Mouse (Mus musculus) lung, embryonic 16.5 days (tissue): ENCODE results near the gene C1qtnf12. TPM values are rescaled to one million over a fixed set of nuclear protein-coding genes. Genes with fewer than 3 reads are reported as not detected.

ENCODE experiments used
- ATAC-seq: fragments of 200-750 bp; cut with Nextera tagmentation; 2 replicates; pipeline ENCODE4 v1.8.0; 2017; ENCODE audit warnings: low read depth, mild to moderate bottlenecking, moderate library complexity
- H3K27ac ChIP-seq: fragments of 300-500 bp; sonication (generic); 2 replicates; pipeline ENCODE4 v1.5.1; 2014; ENCODE audit warnings: mild to moderate bottlenecking, control low read depth, low read length
- H3K27me3 ChIP-seq: fragments of 300-500 bp; sonication (generic); 2 replicates; pipeline ENCODE4 v1.6.1; 2014; ENCODE audit warnings: low read depth, low read length, mixed read lengths; ENCODE audit not compliant: control insufficient read depth, insufficient read depth
- H3K36me3 ChIP-seq: fragments of 300-500 bp; sonication (generic); 2 replicates; pipeline ENCODE4 v1.6.1; 2014; ENCODE audit warnings: low read length; ENCODE audit not compliant: control insufficient read depth, insufficient read depth
- H3K4me1 ChIP-seq: fragments of 300-500 bp; sonication (generic); replicated peaks from 2 replicates; pipeline ENCODE4 v1.6.1; 2014; ENCODE audit warnings: low read length, mixed read lengths; ENCODE audit not compliant: control insufficient read depth, insufficient read depth
- H3K4me2 ChIP-seq: fragments of 300-500 bp; sonication (generic); 2 replicates; pipeline ENCODE4 v1.6.1; 2014; ENCODE audit warnings: low read depth, low read length, control low read depth
- H3K4me3 ChIP-seq: fragments of 300-500 bp; sonication (generic); 2 replicates; pipeline ENCODE4 v1.5.1; 2014; ENCODE audit warnings: mild to moderate bottlenecking, low read length, control low read depth
- H3K9ac ChIP-seq: fragments of 300-500 bp; sonication (generic); 2 replicates; pipeline ENCODE4 v1.6.1; 2014; ENCODE audit warnings: low read length, control low read depth
- H3K9me3 ChIP-seq: fragments of 300-500 bp; sonication (generic); 2 replicates; pipeline ENCODE4 v1.6.1; 2016; ENCODE audit warnings: low read length; ENCODE audit not compliant: control insufficient read depth
- WGBS: fragments of 180-500 bp; shearing (Covaris S2); extraction: QIAGEN DNeasy Blood & Tissue Kit; methylation state at CpG from one replicate; pipeline ENCODE4 v1.1.7; 2014; 5-methylcytosine and 5-hydroxymethylcytosine counted together
- polyA plus RNA-seq: library from polyadenylated mRNA; unstranded; fragments of >200 nt; fragmentation: Nextera tagmentation; extraction: Ambion mirVana; gene quantifications from 2 replicates; pipeline ENCODE4 v1.2.1, GENCODE M21; 2015

C1qtnf12 gene
- polyA plus RNA-seq, result 37.2 and 39.3 TPM in 2 replicates

- WGBS, result under 1% methylated on average over 41 of the region's 42 CpGs
- peaks cover 9% of the 10 kb centered on the region; the same call in 1 of the 2 replicates for H3K4me1 ChIP-seq
- ATAC-seq, result peak; percentile 91
These were observed at the start of gene C1qtnf12 for GRCm38 (mm10) chr4:155962167-155962971. Gene C1qtnf12 (plus strand): TSS chr4:155962318.

GRCm38 (mm10) chr4:155932031-155932430, 30.1 kb upstream of the C1qtnf12 start:
- H3K9ac ChIP-seq, result no peak overlapping the region
- H3K4me3 ChIP-seq, result no peak overlapping the region
- no peak overlapping the region for H3K27ac ChIP-seq
- H3K4me2 ChIP-seq, result no peak overlapping the region
- no peaks in the 10 kb centered on the region for H3K9me3 ChIP-seq
- no peaks in the 10 kb centered on the region for H3K27me3 ChIP-seq
- no peaks in the 10 kb centered on the region for H3K4me1 ChIP-seq
- 79% methylated on average over 1 of the region's 1 CpGs for WGBS
- no peak for ATAC-seq
- H3K36me3 ChIP-seq, result no peaks in the 10 kb centered on the region

More at GRCm38 (mm10) chr4:155962167-155962971, at the start of gene C1qtnf12:
- Histone ChIP-seq H3K4me2 (peak within 1 kb of the TSS; percentile 90), H3K9me3 (no peaks in the 10 kb centered on the region), H3K36me3 (peaks cover 15% of the 10 kb centered on the region), H3K4me3 (peak within 1 kb of the TSS; percentile 65), H3K27ac (peak within 1 kb of the TSS; percentile 60), H3K27me3 (no peaks in the 10 kb centered on the region), H3K9ac (peak within 1 kb of the TSS; percentile 78)

- peak; percentile 27 for ATAC-seq
- under 1% methylated on average over 17 of the region's 17 CpGs for WGBS
These were observed 19.1 kb upstream of the C1qtnf12 start for GRCm38 (mm10) chr4:155943049-155943452.

DNA sequence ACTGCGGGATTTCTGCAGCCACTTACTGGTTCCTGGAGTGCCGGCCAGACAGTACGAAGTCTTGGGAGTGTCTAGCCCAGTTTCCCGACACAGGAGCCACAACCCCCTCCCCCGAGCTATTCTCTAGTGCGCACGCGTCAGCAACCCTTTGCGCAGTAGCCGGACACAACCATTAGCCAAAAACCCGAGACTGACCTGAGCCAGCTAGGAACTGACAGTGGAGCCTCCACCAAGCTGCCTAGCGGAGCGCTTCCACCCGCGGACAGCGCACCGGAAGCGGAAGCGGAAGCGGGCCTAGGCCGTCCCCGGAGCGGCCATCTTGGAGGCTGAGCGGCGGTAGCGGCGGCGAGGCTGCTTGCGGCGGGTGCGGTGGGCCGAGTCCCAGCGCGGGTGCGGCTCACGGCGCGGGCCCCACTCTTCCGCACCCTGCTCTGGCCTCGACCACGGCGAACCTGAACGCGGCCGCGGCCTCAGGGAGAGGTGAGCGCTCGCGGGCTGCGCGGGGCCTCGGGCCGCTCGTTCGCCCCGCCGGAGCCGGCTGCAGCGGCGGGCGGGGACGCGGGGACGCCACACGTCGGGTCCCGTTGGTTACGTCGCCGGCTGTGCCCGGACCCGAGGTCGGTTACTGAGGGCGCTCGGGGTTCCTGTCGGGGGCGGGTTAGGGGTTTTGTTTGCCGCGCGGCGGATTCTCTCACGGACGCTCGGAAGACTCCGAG, 18.4 kb upstream of the C1qtnf12 start, which contains the start of gene Ube2j2:
Gene Ube2j2, plus strand, starts transcription at position 298 of the 716 bp plus-strand sequence.
- under 1% methylated on average over 76 of the region's 85 CpGs for WGBS

More at GRCm38 (mm10) chr4:155943049-155943452, 19.1 kb upstream of the C1qtnf12 start:
- no peaks in the 10 kb centered on the region for H3K36me3 ChIP-seq
- peak overlapping the region; percentile 88 for H3K9ac ChIP-seq
- peak overlapping the region; percentile 93 for H3K4me3 ChIP-seq
- H3K4me1 ChIP-seq, result peaks cover 13% of the 10 kb centered on the region
- no peaks in the 10 kb centered on the region for H3K9me3 ChIP-seq
- H3K27me3 ChIP-seq, result no peaks in the 10 kb centered on the region
- peak overlapping the region; percentile 90 for H3K27ac ChIP-seq
- H3K4me2 ChIP-seq, result peak overlapping the region; percentile 94

GRCm38 (mm10) chr4:155944271-155944670, 17.8 kb upstream of the C1qtnf12 start:
- no peak; the same call in 1 of the 2 replicates for ATAC-seq

More for the DNA sequence above, 18.4 kb upstream of the C1qtnf12 start, which contains the start of gene Ube2j2:
- Histone ChIP-seq H3K9me3 (no peaks in the 10 kb centered on the region), H3K4me2 (peak within 1 kb of the TSS; percentile 94), H3K4me1 (peaks cover 13% of the 10 kb centered on the region), H3K27ac (peak within 1 kb of the TSS; percentile 90), H3K9ac (peak within 1 kb of the TSS; percentile 88), H3K27me3 (no peaks in the 10 kb centered on the region), H3K4me3 (peak within 1 kb of the TSS; percentile 93), H3K36me3 (no peaks in the 10 kb centered on the region)
- ATAC-seq, result peak; percentile 98

DNA sequence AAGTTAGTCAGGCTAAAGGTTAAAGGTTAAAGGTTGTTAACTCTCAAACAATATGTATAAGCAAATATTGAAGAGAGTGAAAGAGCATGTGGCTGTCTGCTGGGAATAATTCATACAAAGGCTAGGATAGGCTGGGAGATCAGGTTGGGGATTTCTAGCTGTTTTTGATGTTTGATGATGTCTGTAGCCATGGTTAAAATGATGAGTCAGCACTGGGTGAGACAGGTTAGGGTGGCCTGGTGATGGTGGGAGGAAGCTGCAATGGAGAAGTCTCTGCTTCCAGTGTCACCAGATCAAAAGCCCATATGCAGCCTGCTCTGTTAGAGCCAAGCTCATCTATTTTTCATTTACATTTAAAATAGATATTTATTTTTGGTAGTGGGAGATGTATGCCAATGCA, 15.0 kb upstream of the C1qtnf12 start:
- no peak overlapping the region for H3K27ac ChIP-seq
- H3K4me2 ChIP-seq, result no peak overlapping the region
- H3K9ac ChIP-seq, result no peak overlapping the region
- H3K36me3 ChIP-seq, result peaks cover 21% of the 10 kb centered on the region
- H3K9me3 ChIP-seq, result no peaks in the 10 kb centered on the region
- ATAC-seq, result no peak
- no peak overlapping the region for H3K4me3 ChIP-seq
- H3K4me1 ChIP-seq, result peaks cover 13% of the 10 kb centered on the region
- no peaks in the 10 kb centered on the region for H3K27me3 ChIP-seq

More at GRCm38 (mm10) chr4:155944271-155944670, 17.8 kb upstream of the C1qtnf12 start:
- 0% methylated on average over 17 of the region's 17 CpGs for WGBS
- Histone ChIP-seq H3K27me3 (no peaks in the 10 kb centered on the region), H3K9ac (peak overlapping the region; percentile 88), H3K27ac (no peak overlapping the region; the same call in 1 of the 2 replicates), H3K9me3 (no peaks in the 10 kb centered on the region), H3K4me3 (peak overlapping the region; percentile 93), H3K4me2 (peak overlapping the region; percentile 77), H3K4me1 (peaks cover 13% of the 10 kb centered on the region), H3K36me3 (peaks cover 4% of the 10 kb centered on the region)

DNA sequence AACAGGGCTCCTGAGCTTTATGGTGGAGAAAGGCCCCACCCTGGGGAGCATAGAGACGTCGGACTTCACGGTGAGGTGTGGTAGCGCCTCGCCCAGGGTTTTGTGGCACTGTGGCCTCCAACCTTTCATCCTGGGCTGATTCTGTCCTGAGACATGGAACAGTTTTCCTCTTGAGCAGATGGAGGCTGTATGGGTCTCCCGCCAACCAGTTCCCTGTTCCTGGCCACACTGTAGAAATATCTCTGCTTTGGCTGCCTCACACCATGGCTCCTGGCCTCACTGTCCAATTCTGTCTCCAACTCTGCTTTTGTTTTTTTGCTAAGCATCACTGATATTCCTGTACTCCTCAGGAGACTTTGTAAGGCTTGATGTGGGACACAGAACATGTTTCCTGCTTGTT, 6.6 kb upstream of the C1qtnf12 start:
- Histone ChIP-seq H3K4me2 (no peak overlapping the region), H3K27me3 (no peaks in the 10 kb centered on the region), H3K4me1 (no peaks in the 10 kb centered on the region), H3K36me3 (peaks cover 50% of the 10 kb centered on the region), H3K9ac (no peak overlapping the region), H3K4me3 (no peak overlapping the region), H3K9me3 (no peaks in the 10 kb centered on the region), H3K27ac (no peak overlapping the region)
- 94% methylated on average over 6 of the region's 6 CpGs for WGBS
- no peak for ATAC-seq

DNA sequence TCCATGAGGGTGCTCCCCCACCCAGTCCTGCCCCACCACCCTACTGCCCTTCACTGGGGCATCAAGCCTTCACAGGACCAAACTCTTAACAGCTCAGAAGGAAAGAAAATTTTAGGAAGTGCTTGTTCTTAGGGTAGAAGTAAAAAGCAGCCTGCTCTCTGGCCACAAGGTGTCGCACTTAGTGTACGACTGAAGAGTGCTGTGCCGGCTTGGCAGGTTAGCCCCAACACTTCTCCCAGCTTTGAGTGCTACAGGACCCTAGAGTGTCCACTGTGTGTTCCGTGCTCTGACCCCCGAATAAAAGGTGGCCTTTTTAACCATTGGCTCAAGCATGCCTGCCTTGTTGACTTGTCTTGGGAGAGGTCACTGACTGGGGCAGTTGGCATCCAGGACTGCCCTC, 2.8 kb upstream of the C1qtnf12 start:
- Histone ChIP-seq H3K9ac (no peak overlapping the region), H3K27ac (no peak overlapping the region), H3K4me1 (peaks cover 9% of the 10 kb centered on the region; the same call in 1 of the 2 replicates), H3K27me3 (no peaks in the 10 kb centered on the region), H3K4me3 (no peak overlapping the region), H3K36me3 (peaks cover 31% of the 10 kb centered on the region), H3K9me3 (no peaks in the 10 kb centered on the region), H3K4me2 (no peak overlapping the region)
- ATAC-seq, result peak; percentile 25; the same call in 1 of the 2 replicates
- WGBS, result 7% methylated on average over 5 of the region's 5 CpGs

GRCm38 (mm10) chr4:155963106-155963505, 988 bp downstream of the C1qtnf12 start:
- 51% methylated on average over 7 of the region's 7 CpGs for WGBS
- H3K9ac ChIP-seq, result peak overlapping the region; percentile 78
- H3K4me3 ChIP-seq, result peak overlapping the region; percentile 65
- no peak for ATAC-seq
- H3K27me3 ChIP-seq, result no peaks in the 10 kb centered on the region
- peaks cover 8% of the 10 kb centered on the region for H3K36me3 ChIP-seq
- no peaks in the 10 kb centered on the region for H3K9me3 ChIP-seq
- H3K4me2 ChIP-seq, result peak overlapping the region; percentile 90
- H3K27ac ChIP-seq, result no peak overlapping the region
- H3K4me1 ChIP-seq, result peaks cover 9% of the 10 kb centered on the region; the same call in 1 of the 2 replicates
